In the genomic region with DNA sequence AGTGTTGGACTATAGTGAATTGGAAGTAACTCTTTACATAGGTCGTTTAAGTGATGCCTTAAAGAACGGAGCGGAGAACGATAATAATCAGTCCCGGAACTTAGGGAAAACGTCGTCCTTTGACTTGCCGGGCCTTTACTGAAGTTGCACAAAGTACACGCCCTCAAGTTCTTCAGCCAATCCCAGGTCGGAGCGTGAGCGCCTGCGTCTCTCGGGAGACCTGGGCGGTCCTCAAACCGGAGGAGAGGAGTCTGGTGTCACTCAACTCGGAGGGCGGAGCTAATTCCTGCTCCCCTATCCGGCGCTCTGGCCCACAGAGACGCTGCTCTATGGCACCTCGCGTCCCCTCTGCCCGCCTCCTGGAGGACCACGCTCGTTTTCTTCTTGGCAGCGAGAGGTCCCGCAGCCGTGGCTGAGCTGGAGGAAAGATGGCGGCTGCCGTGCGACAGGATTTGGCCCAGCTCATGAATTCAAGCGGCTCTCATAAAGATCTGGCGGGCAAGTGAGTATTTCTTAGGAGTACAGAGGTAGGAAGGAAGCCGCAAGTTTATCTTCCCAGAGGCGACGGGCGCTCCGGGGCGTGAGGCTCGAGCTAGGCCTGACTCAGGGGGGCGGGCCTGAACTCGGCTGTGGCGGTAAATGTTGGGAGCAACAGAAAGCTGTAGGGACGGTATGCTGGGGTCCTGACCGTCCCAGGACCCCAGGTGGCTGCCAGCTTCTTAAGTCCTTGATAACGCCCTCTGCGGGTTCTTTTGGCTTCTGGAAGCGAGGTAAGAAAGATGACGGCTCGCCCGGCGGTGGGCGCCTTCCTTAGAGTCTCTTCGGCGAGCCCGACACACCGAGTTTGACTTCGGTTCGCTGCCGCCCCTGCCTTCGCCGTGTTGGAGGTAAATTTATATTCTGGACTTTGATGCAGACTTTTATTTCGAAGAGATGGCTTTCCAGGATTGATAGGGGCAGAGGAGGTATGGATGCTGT, we compare ENCODE assay signal across 8 mouse cellular contexts. TPM values are rescaled to one million over a fixed set of nuclear protein-coding genes. Genes with fewer than 3 reads are reported as not detected.
DNase-seq lines count a peak whose midpoint lies in the region; ATAC-seq and TF ChIP-seq lines count a peak whose summit lies in the region.

A gene (plus strand): TSS at position 261 of the 978 bp plus-strand sequence.

- under 1% methylated on average over 64 of the region's 64 CpGs for WGBS in hindbrain, postnatal 0 days

- intact Hi-C loops in gastrocnemius, adult 2 months (cut with DNase I), result loop anchor here (2.0 kb wide), 2 partner anchors 18 to 102 kb away; a partner anchor contains a TSS
- intact Hi-C loops in left cerebral cortex, adult 2 months (cut with DNase I), result loop anchor here (1.0 kb wide), 3 partner anchors 18 to 102 kb away; a partner anchor contains a TSS

- peak within 1 kb of the TSS; percentile 93 for H3K27ac ChIP-seq in gastrocnemius, adult 2 months
- peak within 1 kb of the TSS; percentile 81 for H3K27ac ChIP-seq in hindbrain, postnatal 0 days
- H3K27ac ChIP-seq in left cerebral cortex, adult 2 months, result peak within 1 kb of the TSS; percentile 83

- H3K4me3 ChIP-seq in gastrocnemius, adult 2 months, result peak within 1 kb of the TSS; percentile 83
- H3K4me3 ChIP-seq in hindbrain, postnatal 0 days (ENCODE audit: low read length), result peak within 1 kb of the TSS; percentile 85
- peak within 1 kb of the TSS; percentile 96 for H3K4me3 ChIP-seq in left cerebral cortex, adult 2 months

- no peaks in the 10 kb centered on the region for H3K36me3 ChIP-seq in hindbrain, postnatal 0 days (ENCODE audit: insufficient read depth, low read length)

- peak; percentile 99 for ATAC-seq in common myeloid progenitor, adult 5-6 weeks (replicated peaks; ENCODE audit: low read depth, poor library complexity, severe bottlenecking)
- peak; percentile 100 for ATAC-seq in hindbrain, postnatal 0 days
- peak; percentile 99 for ATAC-seq in megakaryocyte, adult 5-6 weeks (ENCODE audit: poor library complexity, severe bottlenecking)

- peak within 1 kb of the TSS; percentile 67 for H3K4me2 ChIP-seq in hindbrain, postnatal 0 days (ENCODE audit: low read depth, low read length)

- no peaks in the 10 kb centered on the region for H3K9me3 ChIP-seq in hindbrain, postnatal 0 days (ENCODE audit: low read length)

- H3K9ac ChIP-seq in hindbrain, postnatal 0 days (replicated peaks; ENCODE audit: low read length), result peak within 1 kb of the TSS; percentile 76

- no peak; the same call in 1 of the 2 replicates for TF ChIP-seq CTCF in gastrocnemius, adult 2 months (IDR thresholded peaks at IDR 0.05)
- TF ChIP-seq CTCF in hindbrain, postnatal 0 days (IDR thresholded peaks at IDR 0.05; ENCODE audit: low read depth), result peak; percentile 40
- TF ChIP-seq CTCF in left cerebral cortex, adult 2 months (IDR thresholded peaks at IDR 0.05), result no peak; the same call in none of the 2 replicates

- peak; percentile 100 for DNase-seq in ZHBTc4 (ENCODE audit: low read depth, low spot score)
- peak; percentile 98 for DNase-seq in gastrocnemius, adult 2 months
- DNase-seq in hindbrain, postnatal 0 days (ENCODE audit: low spot score), result peak; percentile 100
- DNase-seq in left cerebral cortex, adult 2 months (ENCODE audit: extremely low spot score in 1 of 2, low spot score in 2 of 2), result peak; percentile 93 to 95
- peak; percentile 95 to 97 for DNase-seq in right cerebral cortex, adult 2 months (ENCODE audit: low spot score in 2 of 2)
- peak; percentile 98 for DNase-seq in urinary bladder, postnatal 14 days (ENCODE audit: low spot score)

- H3K4me1 ChIP-seq in hindbrain, postnatal 0 days (ENCODE audit: insufficient read depth, low read length), result peaks cover 10% of the 10 kb centered on the region

- no peaks in the 10 kb centered on the region for H3K27me3 ChIP-seq in hindbrain, postnatal 0 days (ENCODE audit: insufficient read depth, low read length)

RNA-seq across cellular contexts. Expression of the gene that starts here (rescaled TPM):
- 124 and 138 TPM in 2 replicates for total RNA-seq in common myeloid progenitor, adult 5-6 weeks (2017)
- total RNA-seq in gastrocnemius, adult 2 months (2021), result 100 to 1,000 TPM; 111 to 121 TPM
- total RNA-seq in hindbrain, postnatal 0 days (2014; rRNA removed), result 91.7 and 97.5 TPM in 2 replicates
- polyA plus RNA-seq in hindbrain, postnatal 0 days (2015; fragmentation: Nextera tagmentation; extraction: Ambion mirVana), result 169 and 172 TPM in 2 replicates
- total RNA-seq in left cerebral cortex, adult 2 months (2021), result 10 to 100 TPM; 75.3 to 84.8 TPM
- 45.6 and 56.6 TPM in 2 replicates for total RNA-seq in megakaryocyte, adult 5-6 weeks (2015)
- total RNA-seq in megakaryocyte, adult 5-6 weeks (2017), result 81.4 and 81.5 TPM in 2 replicates

Comparison
In these comparisons a context has a peak if more than half of its experiments do, and no peak if none do; other contexts are left out.
1. Peak in every context shown above with its lines: DNase-seq, ATAC-seq, H3K4me3 ChIP-seq and H3K27ac ChIP-seq.